Mouse (Mus musculus) testis, adult 2 months (tissue): Measurements from ENCODE around the gene Apba2.

Experiments
- CTCF ChIP-seq: fragments of 200-500 bp; IDR thresholded peaks from 2 replicates; pipeline ENCODE4 v1.5.1; 2012; ENCODE audit warnings: low read depth, mild to moderate bottlenecking, inconsistent platforms, low read length, moderate library complexity; ENCODE audit not compliant: control insufficient read depth, insufficient read depth, insufficient replicate concordance
- POLR2A ChIP-seq: fragments of 200-500 bp; IDR thresholded peaks from 2 replicates; pipeline ENCODE4 v1.6.1; 2012; ENCODE audit warnings: low read depth, mild to moderate bottlenecking, inconsistent platforms, low read length, moderate library complexity; ENCODE audit not compliant: control insufficient read depth

DNA sequence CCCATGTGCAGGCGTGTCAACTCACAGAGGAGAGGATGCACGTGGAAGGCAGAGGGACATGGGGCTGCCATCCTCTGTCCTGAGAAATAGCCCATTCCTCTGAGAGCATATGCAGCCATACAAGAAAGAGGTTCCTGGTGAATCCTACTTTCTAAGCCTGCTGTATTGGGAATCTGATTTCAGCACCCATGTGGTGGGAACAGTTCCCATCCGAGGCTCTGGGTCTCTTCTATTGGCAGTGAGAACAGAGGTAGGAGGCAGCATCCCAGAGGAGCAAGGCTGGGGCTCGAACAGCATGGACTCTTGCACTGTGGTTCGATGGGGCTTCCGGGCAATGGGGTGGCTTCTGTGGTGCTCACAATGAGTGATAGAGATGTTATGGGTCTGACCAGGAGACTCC lies 93.8 kb downstream of the Apba2 start:
- TF ChIP-seq POLR2A (no peak), CTCF (no peak)
